Mouse (Mus musculus) MEL (cell line): ENCODE results near the gene Lypd5.

ENCODE experiments used
- CHD1 ChIP-seq: IDR thresholded peaks from 2 replicates; pipeline ENCODE4 v1.6.1; 2012; ENCODE audit warnings: low read depth, mild to moderate bottlenecking, inconsistent platforms, low read length, improper control_type of control experiment
- CHD2 ChIP-seq: IDR thresholded peaks from 2 replicates; pipeline ENCODE4 v1.6.1; 2011; ENCODE audit warnings: low read length, improper control_type of control experiment
- EP300 ChIP-seq, 2 experiments: IDR thresholded peaks; 2 replicates each; pipeline ENCODE4 v1.6.1; 2011; ENCODE audit warnings: improper control_type of control experiment in 2 of 2, low read length in 2 of 2, low read depth in 1 of 2, mild to moderate bottlenecking in 1 of 2
- GABPA ChIP-seq: IDR thresholded peaks from 2 replicates; pipeline ENCODE4 v1.6.1; 2012; ENCODE audit warnings: low read depth, mild to moderate bottlenecking, inconsistent platforms, low read length, improper control_type of control experiment, moderate library complexity
- MAX ChIP-seq: IDR thresholded peaks from 2 replicates; pipeline ENCODE4 v1.6.1; 2011; ENCODE audit warnings: low read length, improper control_type of control experiment
- POLR2A ChIP-seq, 2 experiments: IDR thresholded peaks; 2 replicates each; pipeline ENCODE4 v1.6.1; 2011 to 2012; ENCODE audit warnings: low read length in 2 of 2, mild to moderate bottlenecking in 2 of 2, control low read depth in 1 of 2, improper control_type of control experiment in 1 of 2, low read depth in 1 of 2, moderate library complexity in 1 of 2; ENCODE audit not compliant: control insufficient read depth in 1 of 2, insufficient read depth in 1 of 2, poor library complexity in 1 of 2
- TAL1 ChIP-seq: IDR thresholded peaks from 2 replicates; pipeline ENCODE4 v1.6.1; 2012; ENCODE audit warnings: mild to moderate bottlenecking, inconsistent platforms, low read length, moderate library complexity, mixed read lengths

DNA sequence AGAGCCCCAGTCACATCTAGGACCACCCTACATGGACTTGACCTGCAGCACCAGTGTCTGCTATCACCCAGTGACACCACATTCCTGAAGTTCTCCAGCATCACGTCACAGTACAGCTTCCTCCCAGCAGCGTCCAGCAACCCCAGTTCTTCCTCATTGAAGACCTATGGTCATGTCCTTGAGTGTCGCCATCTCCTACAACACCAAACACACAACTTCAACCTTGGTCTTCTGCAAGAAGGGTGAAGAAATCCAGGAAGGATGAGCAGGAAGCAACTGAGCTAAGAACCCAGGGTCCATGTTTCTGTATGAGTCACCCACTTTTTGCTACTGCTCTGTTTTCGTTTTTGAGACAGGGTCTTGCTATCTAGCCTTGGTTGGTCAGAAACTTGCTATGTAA is 26.4 kb upstream of the Lypd5 start:
- no peak for TF ChIP-seq CHD1
- no peak for TF ChIP-seq POLR2A (IDR thresholded peaks at IDR 0.05; ENCODE audit: control insufficient read depth in 1 of 2, insufficient read depth in 1 of 2, low read depth in 1 of 2, low read length in 2 of 2, poor library complexity in 1 of 2)
- TF ChIP-seq EP300 (IDR thresholded peaks at IDR 0.05; ENCODE audit: low read depth in 1 of 2, low read length in 2 of 2), result no peak
- no peak for TF ChIP-seq GABPA
- no peak for TF ChIP-seq CHD2
- TF ChIP-seq TAL1, result no peak
- no peak for TF ChIP-seq MAX
